Mouse (Mus musculus) MEL (cell line): ENCODE data around the gene Atp5h. TPM values are rescaled to one million over a fixed set of nuclear protein-coding genes. Genes with fewer than 3 reads are reported as not detected.

ENCODE experiments used
- DNase-seq: peaks from one replicate; pipeline ENCODE4 v3.0.0; 2011; ENCODE audit warnings: low read depth, low spot score
- H3K27ac ChIP-seq: 2 replicates; pipeline ENCODE4 v1.5.1; 2012; ENCODE audit warnings: low read depth, mild to moderate bottlenecking, control low read depth, low read length, moderate library complexity; ENCODE audit not compliant: control insufficient read depth
- H3K27me3 ChIP-seq, 2 experiments: fragments of 150-350 bp in 1 of 2; sonication (generic) in 1 of 2; 2 replicates each; pipeline ENCODE4 v1.6.1; 2012; ENCODE audit warnings: low read length in 2 of 2, mild to moderate bottlenecking in 2 of 2, improper control_type of control experiment in 1 of 2, moderate library complexity in 1 of 2; ENCODE audit not compliant: insufficient read depth in 2 of 2, control insufficient read depth in 1 of 2
- H3K36me3 ChIP-seq, 2 experiments: 2 replicates each; pipeline ENCODE4 v1.6.1; 2012 to 2014; ENCODE audit warnings: low read length in 2 of 2, improper control_type of control experiment in 1 of 2, inconsistent platforms in 1 of 2, mild to moderate bottlenecking in 1 of 2; ENCODE audit not compliant: insufficient read depth in 2 of 2, control insufficient read depth in 1 of 2
- H3K4me1 ChIP-seq, 2 experiments: fragments of 150-350 bp in 1 of 2; sonication (generic) in 1 of 2; 2 replicates each; pipeline ENCODE4 v1.6.1; 2012; ENCODE audit warnings: low read length in 2 of 2, improper control_type of control experiment in 1 of 2, mild to moderate bottlenecking in 1 of 2; ENCODE audit not compliant: insufficient read depth in 2 of 2, control insufficient read depth in 1 of 2
- H3K4me3 ChIP-seq, 2 experiments: fragments of 150-350 bp in 1 of 2; sonication (generic) in 1 of 2; 2 replicates each; pipeline ENCODE4 v1.5.1; 2012; ENCODE audit warnings: low read depth in 2 of 2, low read length in 2 of 2, mild to moderate bottlenecking in 2 of 2, moderate library complexity in 2 of 2, control low read depth in 1 of 2, improper control_type of control experiment in 1 of 2; ENCODE audit not compliant: control insufficient read depth in 1 of 2, insufficient read depth in 1 of 2
- H3K79me2 ChIP-seq: 2 replicates; pipeline ENCODE4 v1.6.1; 2012; ENCODE audit warnings: mild to moderate bottlenecking, low read length, moderate library complexity; ENCODE audit not compliant: control insufficient read depth, poor library complexity, insufficient read depth
- H3K9ac ChIP-seq: 2 replicates; pipeline ENCODE4 v1.6.1; 2012; ENCODE audit warnings: low read depth, mild to moderate bottlenecking, control low read depth, low read length, moderate library complexity; ENCODE audit not compliant: control insufficient read depth, poor library complexity, severe bottlenecking
- H3K9me3 ChIP-seq: fragments of 150-350 bp; sonication (generic); replicated peaks from 2 replicates; pipeline ENCODE4 v1.6.1; 2012; ENCODE audit warnings: mild to moderate bottlenecking, low read length, improper control_type of control experiment, moderate library complexity; ENCODE audit not compliant: insufficient read depth
- BHLHE40 ChIP-seq: IDR thresholded peaks from 2 replicates; pipeline ENCODE4 v1.6.1; 2012; ENCODE audit warnings: low read depth, mild to moderate bottlenecking, inconsistent platforms, low read length, improper control_type of control experiment, borderline replicate concordance
- CTCF ChIP-seq, 3 experiments: IDR thresholded peaks in 2 of 3; conservative IDR thresholded peaks in 1 of 3; 2 replicates each; pipeline ENCODE4 v1.5.1; 2011 to 2012; ENCODE audit warnings: low read length in 3 of 3, low read depth in 2 of 3, mild to moderate bottlenecking in 2 of 3, improper control_type of control experiment in 1 of 3, inconsistent platforms in 1 of 3, mixed read lengths in 1 of 3, moderate library complexity in 1 of 3; ENCODE audit not compliant: control insufficient read depth in 1 of 3, insufficient read depth in 1 of 3, poor library complexity in 1 of 3, severe bottlenecking in 1 of 3
- ELF1 ChIP-seq: IDR thresholded peaks from 2 replicates; pipeline ENCODE4 v1.6.1; 2014; ENCODE audit warnings: low read depth, mild to moderate bottlenecking, inconsistent platforms, low read length, improper control_type of control experiment, moderate library complexity
- EP300 ChIP-seq, 2 experiments: IDR thresholded peaks; 2 replicates each; pipeline ENCODE4 v1.6.1; 2011; ENCODE audit warnings: improper control_type of control experiment in 2 of 2, low read length in 2 of 2, low read depth in 1 of 2, mild to moderate bottlenecking in 1 of 2
- ETS1 ChIP-seq: IDR thresholded peaks from 2 replicates; pipeline ENCODE4 v1.6.1; 2012; ENCODE audit warnings: low read depth, mild to moderate bottlenecking, inconsistent platforms, low read length, improper control_type of control experiment, moderate library complexity
- GATA1 ChIP-seq: IDR thresholded peaks from 2 replicates; pipeline ENCODE4 v1.6.1; 2011; ENCODE audit warnings: low read depth, low read length, improper control_type of control experiment
- HCFC1 ChIP-seq: IDR thresholded peaks from 2 replicates; pipeline ENCODE4 v1.6.1; 2012; ENCODE audit warnings: low read depth, mild to moderate bottlenecking, inconsistent platforms, low read length, improper control_type of control experiment, moderate library complexity
- JUND ChIP-seq: IDR thresholded peaks from 2 replicates; pipeline ENCODE4 v1.6.1; 2011; ENCODE audit warnings: low read depth, mild to moderate bottlenecking, improper control_type of control experiment, low read length
- MAFK ChIP-seq: IDR thresholded peaks from 2 replicates; pipeline ENCODE4 v1.6.1; 2011; ENCODE audit warnings: low read depth, mild to moderate bottlenecking, low read length, improper control_type of control experiment, borderline replicate concordance
- MAX ChIP-seq: IDR thresholded peaks from 2 replicates; pipeline ENCODE4 v1.6.1; 2011; ENCODE audit warnings: low read length, improper control_type of control experiment
- MAZ ChIP-seq: IDR thresholded peaks from 2 replicates; pipeline ENCODE4 v1.6.1; 2012; ENCODE audit warnings: low read depth, mild to moderate bottlenecking, inconsistent platforms, low read length, improper control_type of control experiment
- MEF2A ChIP-seq: IDR thresholded peaks from 2 replicates; pipeline ENCODE4 v1.6.1; 2014; ENCODE audit warnings: low read depth, mild to moderate bottlenecking, inconsistent platforms, low read length, improper control_type of control experiment; ENCODE audit not compliant: poor library complexity, insufficient replicate concordance, severe bottlenecking; ENCODE audit errors: extremely low read depth
- MXI1 ChIP-seq: IDR thresholded peaks from 2 replicates; pipeline ENCODE4 v1.6.1; 2011; ENCODE audit warnings: mild to moderate bottlenecking, low read depth, low read length, improper control_type of control experiment
- MYB ChIP-seq: IDR thresholded peaks from 2 replicates; pipeline ENCODE4 v1.6.1; 2011; ENCODE audit warnings: mild to moderate bottlenecking, low read depth, low read length, improper control_type of control experiment
- MYC ChIP-seq: IDR thresholded peaks from 2 replicates; pipeline ENCODE4 v1.6.1; 2011; ENCODE audit warnings: low read depth, mild to moderate bottlenecking, low read length, improper control_type of control experiment, moderate library complexity
- NELFE ChIP-seq: IDR thresholded peaks from 2 replicates; pipeline ENCODE4 v1.6.1; 2011; ENCODE audit warnings: low read depth, low read length, improper control_type of control experiment
- NRF1 ChIP-seq: IDR thresholded peaks from 2 replicates; pipeline ENCODE4 v1.6.1; 2014; ENCODE audit warnings: low read depth, mild to moderate bottlenecking, inconsistent platforms, low read length, improper control_type of control experiment, moderate library complexity; ENCODE audit not compliant: poor library complexity, insufficient read depth, severe bottlenecking
- POLR2A ChIP-seq, 2 experiments: IDR thresholded peaks; 2 replicates each; pipeline ENCODE4 v1.6.1; 2011 to 2012; ENCODE audit warnings: low read length in 2 of 2, mild to moderate bottlenecking in 2 of 2, control low read depth in 1 of 2, improper control_type of control experiment in 1 of 2, low read depth in 1 of 2, moderate library complexity in 1 of 2; ENCODE audit not compliant: control insufficient read depth in 1 of 2, insufficient read depth in 1 of 2, poor library complexity in 1 of 2
- POLR2AphosphoS2 ChIP-seq: IDR thresholded peaks from 2 replicates; pipeline ENCODE4 v1.6.1; 2011; ENCODE audit warnings: low read length, improper control_type of control experiment
- RAD21 ChIP-seq: IDR thresholded peaks from 2 replicates; pipeline ENCODE4 v1.6.1; 2011; ENCODE audit warnings: mild to moderate bottlenecking, low read depth, low read length, improper control_type of control experiment
- SMC3 ChIP-seq: IDR thresholded peaks from 2 replicates; pipeline ENCODE4 v1.6.1; 2011; ENCODE audit warnings: low read depth, low read length, improper control_type of control experiment
- TCF12 ChIP-seq: IDR thresholded peaks from 2 replicates; pipeline ENCODE4 v1.6.1; 2014; ENCODE audit warnings: low read depth, mild to moderate bottlenecking, inconsistent platforms, low read length, improper control_type of control experiment, moderate library complexity
- UBTF ChIP-seq: IDR thresholded peaks from 2 replicates; pipeline ENCODE4 v1.6.1; 2012; ENCODE audit warnings: low read depth, mild to moderate bottlenecking, inconsistent platforms, low read length, improper control_type of control experiment, moderate library complexity, borderline replicate concordance; ENCODE audit not compliant: insufficient read depth
- USF1 ChIP-seq: IDR thresholded peaks from 2 replicates; pipeline ENCODE4 v1.6.1; 2014; ENCODE audit warnings: low read depth, mild to moderate bottlenecking, inconsistent platforms, low read length, improper control_type of control experiment, moderate library complexity
- ZKSCAN1 ChIP-seq: IDR thresholded peaks from 2 replicates; pipeline ENCODE4 v1.6.1; 2012; ENCODE audit warnings: low read depth, mild to moderate bottlenecking, inconsistent platforms, low read length, improper control_type of control experiment, moderate library complexity
- ZMIZ1 ChIP-seq: IDR thresholded peaks from 2 replicates; pipeline ENCODE4 v1.6.1; 2012; ENCODE audit warnings: low read depth, mild to moderate bottlenecking, inconsistent platforms, low read length, improper control_type of control experiment, moderate library complexity
- ZNF384 ChIP-seq: IDR thresholded peaks from 2 replicates; pipeline ENCODE4 v1.6.1; 2012; ENCODE audit warnings: low read depth, mild to moderate bottlenecking, inconsistent platforms, low read length, improper control_type of control experiment
- polyA plus RNA-seq, 2 experiments: library from polyadenylated mRNA; stranded (reverse) in 1 of 2; unstranded in 1 of 2; fragments of >175 nt in 1 of 2; fragments of >200 nt in 1 of 2; gene quantifications; 2 replicates each; pipeline versions ENCODE4 v1.2.1 to v1.2.4; 2012; ENCODE audit warnings: low replicate concordance in 2 of 2, low read depth in 1 of 2; ENCODE audit not compliant: insufficient read length in 2 of 2, insufficient read depth in 1 of 2, missing spikeins in 1 of 2
- total RNA-seq: library from RNA; depleted of rRNA; stranded (reverse); fragments of 300-350 nt; gene quantifications from 2 replicates; pipeline ENCODE4 v1.2.3, GENCODE M21; 2012

Gene Atp5h
- total and polyA plus RNA-seq, 3 experiments, result 525 to 1,715 (median 706) TPM

DNA sequence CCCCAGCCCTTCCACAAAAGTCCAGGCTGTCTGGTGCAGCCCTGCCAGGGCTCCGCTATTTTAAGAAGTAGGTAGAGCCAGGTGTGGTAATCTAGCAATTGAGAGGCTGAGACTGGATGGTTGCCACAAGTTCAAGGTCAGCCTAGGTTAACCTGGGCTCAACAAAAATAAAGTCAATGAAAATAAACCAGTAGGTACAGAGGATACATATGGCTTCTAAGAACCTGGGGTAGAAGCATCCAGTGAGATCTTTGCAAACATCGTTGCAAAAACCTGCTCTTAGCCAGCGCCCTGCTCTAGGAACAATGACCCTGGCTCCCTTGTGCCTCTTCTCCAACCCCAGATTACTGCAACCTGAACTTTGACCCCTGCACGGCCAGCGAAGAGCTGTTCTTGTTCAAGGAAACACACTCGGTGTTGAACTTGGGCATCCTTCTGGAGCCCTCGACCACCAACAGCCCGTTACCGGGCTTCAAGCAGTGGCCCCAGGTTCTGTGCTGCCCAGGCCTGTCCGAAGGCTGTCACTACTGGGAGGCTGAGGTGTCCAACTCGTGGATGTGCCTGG, 27.6 kb upstream of the Atp5h start:
- TF ChIP-seq ZNF384, result no peak
- no peak for TF ChIP-seq TCF12
- TF ChIP-seq MXI1, result no peak
- no peak for TF ChIP-seq ZMIZ1
- no peak for TF ChIP-seq ZKSCAN1
- TF ChIP-seq MEF2A, result no peak
- TF ChIP-seq SMC3, result no peak
- TF ChIP-seq MAFK, result no peak
- no peak for TF ChIP-seq POLR2AphosphoS2
- no peak for TF ChIP-seq CTCF (IDR thresholded peaks at IDR 0.05 in 2 of 3, conservative IDR thresholded peaks at IDR 0.05 in 1 of 3; ENCODE audit: control insufficient read depth in 1 of 3, insufficient read depth in 1 of 3, low read depth in 2 of 3, low read length in 3 of 3, poor library complexity in 1 of 3, severe bottlenecking in 1 of 3)
- no peak for TF ChIP-seq MAX
- TF ChIP-seq GATA1, result no peak
- TF ChIP-seq HCFC1, result no peak
- TF ChIP-seq USF1, result no peak
- TF ChIP-seq MAZ, result no peak
- TF ChIP-seq NRF1, result no peak
- TF ChIP-seq, all 39 proteins: peak for 0
- Histone ChIP-seq H3K4me1 (peaks cover 3 to 8% of the 10 kb centered on the region in 2 experiments), H3K9me3 (no peaks in the 10 kb centered on the region), H3K9ac (no peak overlapping the region), H3K27me3 (no peaks in the 10 kb centered on the region), H3K79me2 (no peaks in the 10 kb centered on the region), H3K27ac (no peak overlapping the region), H3K4me3 (no peak overlapping the region), H3K36me3 (no peaks in the 10 kb centered on the region)
- no peak for DNase-seq

GRCm38 (mm10) chr11:115446906-115447305, 27.1 kb upstream of the Atp5h start:
- no peak for TF ChIP-seq ELF1
- no peak for TF ChIP-seq POLR2A (IDR thresholded peaks at IDR 0.05; ENCODE audit: control insufficient read depth in 1 of 2, insufficient read depth in 1 of 2, low read depth in 1 of 2, low read length in 2 of 2, poor library complexity in 1 of 2)
- no peak for TF ChIP-seq TCF12
- TF ChIP-seq JUND, result no peak
- no peak for TF ChIP-seq EP300 (IDR thresholded peaks at IDR 0.05; ENCODE audit: low read depth in 1 of 2, low read length in 2 of 2)
- no peak for TF ChIP-seq POLR2AphosphoS2
- TF ChIP-seq BHLHE40, result no peak
- TF ChIP-seq MYC, result no peak
- no peak for TF ChIP-seq HCFC1
- no peak for TF ChIP-seq GATA1
- no peak for TF ChIP-seq CTCF (IDR thresholded peaks at IDR 0.05 in 2 of 3, conservative IDR thresholded peaks at IDR 0.05 in 1 of 3; ENCODE audit: control insufficient read depth in 1 of 3, insufficient read depth in 1 of 3, low read depth in 2 of 3, low read length in 3 of 3, poor library complexity in 1 of 3, severe bottlenecking in 1 of 3)
- no peak for TF ChIP-seq ETS1
- TF ChIP-seq MXI1, result no peak
- TF ChIP-seq MYB, result no peak
- no peak for TF ChIP-seq UBTF
- TF ChIP-seq RAD21, result no peak
- TF ChIP-seq MAX, result no peak
- no peak for TF ChIP-seq NELFE
- TF ChIP-seq MEF2A, result no peak
- no peak overlapping the region for H3K27ac ChIP-seq
- H3K9ac ChIP-seq, result no peak overlapping the region
- no peaks in the 10 kb centered on the region for H3K79me2 ChIP-seq
- no peak for DNase-seq
- no peaks in the 10 kb centered on the region for H3K27me3 ChIP-seq
- no peak overlapping the region for H3K4me3 ChIP-seq
- no peaks in the 10 kb centered on the region for H3K9me3 ChIP-seq
- peaks cover 0 to 4% of the 10 kb centered on the region in 2 experiments; a peak in 2 of 4 replicates for H3K4me1 ChIP-seq
- H3K36me3 ChIP-seq, result no peaks in the 10 kb centered on the region
